Mouse (Mus musculus): Measurements from ENCODE around the gene Frmd4b. TPM values are rescaled to one million over a fixed set of nuclear protein-coding genes. Genes with fewer than 3 reads are reported as not detected.

The Frmd4b gene
- total RNA-seq, 2 experiments from 2014 or later, result 25.1 to 31.3 TPM

- no peak for DNase-seq (ENCODE audit: low spot score in 2 of 2)
These were observed 138.1 kb downstream of the Frmd4b start for GRCm38 (mm10) chr6:97478981-97479860.

GRCm38 (mm10) chr6:97473672-97474071 lies 143.7 kb downstream of the Frmd4b start:
- no peak for DNase-seq (ENCODE audit: low spot score in 2 of 2)

- DNase-seq (ENCODE audit: low spot score in 2 of 2), result no peak
These were observed 144.3 kb downstream of the Frmd4b start for GRCm38 (mm10) chr6:97472873-97473550.

GRCm38 (mm10) chr6:97463898-97464524 lies 153.3 kb downstream of the Frmd4b start:
- peak in 1 of 2 experiments; percentile 23 for DNase-seq (ENCODE audit: low spot score in 2 of 2)

DNA sequence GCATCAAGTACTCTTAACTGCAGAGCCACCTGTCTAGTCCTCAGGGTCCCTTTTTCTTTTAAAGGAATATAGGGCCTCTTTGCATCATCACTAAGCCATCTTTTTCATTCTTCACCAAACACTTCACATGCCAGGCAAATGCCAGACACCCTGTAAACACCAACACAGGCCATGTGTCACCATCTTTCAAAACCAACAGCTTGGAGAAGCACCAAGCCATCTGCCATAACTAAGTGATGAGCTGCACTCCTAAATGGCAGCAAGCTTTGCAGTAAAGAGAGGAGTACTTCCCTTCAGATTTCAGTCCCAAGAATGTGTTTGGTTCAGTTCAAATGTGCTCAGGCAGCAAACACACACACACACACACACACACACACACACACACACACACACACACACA lies 154.9 kb downstream of the Frmd4b start:
- DNase-seq (ENCODE audit: low spot score in 2 of 2), result no peak

DNA sequence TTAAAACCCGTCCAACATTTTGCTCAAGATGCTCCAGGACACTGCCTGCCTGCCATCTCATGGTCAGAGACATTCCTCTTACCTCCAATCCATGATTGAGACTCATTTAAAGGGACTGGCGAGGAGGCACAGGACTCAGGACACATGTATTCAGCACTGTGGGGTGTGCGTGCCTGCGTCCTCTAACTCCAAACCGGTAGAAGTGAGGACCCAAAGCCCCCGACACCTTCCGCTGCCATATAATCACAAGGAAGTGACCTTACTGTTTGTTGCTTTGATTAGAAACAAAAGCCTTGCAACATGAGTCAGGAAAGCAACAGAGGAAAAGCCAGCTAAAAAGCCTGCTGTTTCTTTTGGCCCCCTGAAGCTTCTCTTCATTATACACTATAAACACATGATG lies 158.2 kb downstream of the Frmd4b start:
- no peak for DNase-seq (ENCODE audit: low spot score in 2 of 2)

DNA sequence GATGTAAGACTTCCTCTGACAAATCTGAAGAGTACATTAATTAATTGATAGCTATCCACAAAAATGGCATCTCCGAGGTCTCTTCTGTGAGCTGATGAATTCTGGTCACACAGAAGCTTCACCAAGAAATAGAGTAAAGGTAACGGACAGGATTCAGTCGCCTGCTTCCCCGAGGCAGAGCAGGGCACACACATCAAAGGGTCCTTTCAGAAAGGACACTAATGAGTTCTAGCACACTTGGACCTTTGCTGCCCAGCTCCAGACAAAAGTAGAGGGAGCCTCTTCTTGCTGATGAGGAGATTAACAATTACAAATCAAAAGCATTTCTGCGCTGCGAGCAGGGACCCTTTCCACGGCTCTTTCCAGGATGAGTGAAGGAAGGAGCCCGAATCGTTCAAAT lies 159.0 kb downstream of the Frmd4b start:
- DNase-seq (ENCODE audit: low spot score in 2 of 2), result no peak

GRCm38 (mm10) chr6:97457954-97458353 lies 159.4 kb downstream of the Frmd4b start:
- no peak for DNase-seq (ENCODE audit: low spot score in 2 of 2)

DNA sequence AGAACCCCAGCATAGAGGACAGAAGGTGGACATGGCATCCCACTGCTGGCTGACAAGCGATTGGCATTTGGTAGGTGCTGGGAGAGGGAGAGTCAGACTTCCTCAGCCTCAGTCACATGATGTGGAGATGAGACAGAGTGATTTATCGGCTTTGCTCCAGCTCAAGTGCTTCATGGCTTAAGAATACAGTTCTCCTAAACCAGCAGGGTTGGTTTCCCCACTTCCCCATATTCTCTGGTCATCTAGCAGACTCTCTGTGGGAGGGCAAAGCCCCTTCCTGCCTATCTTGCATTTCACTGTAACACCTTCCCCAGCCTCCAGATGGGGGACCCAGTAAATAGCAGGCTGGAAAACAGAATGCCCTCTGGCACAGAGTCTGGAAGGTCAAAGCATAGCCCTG lies 160.1 kb downstream of the Frmd4b start:
- no peak for DNase-seq (ENCODE audit: low spot score in 2 of 2)

DNA sequence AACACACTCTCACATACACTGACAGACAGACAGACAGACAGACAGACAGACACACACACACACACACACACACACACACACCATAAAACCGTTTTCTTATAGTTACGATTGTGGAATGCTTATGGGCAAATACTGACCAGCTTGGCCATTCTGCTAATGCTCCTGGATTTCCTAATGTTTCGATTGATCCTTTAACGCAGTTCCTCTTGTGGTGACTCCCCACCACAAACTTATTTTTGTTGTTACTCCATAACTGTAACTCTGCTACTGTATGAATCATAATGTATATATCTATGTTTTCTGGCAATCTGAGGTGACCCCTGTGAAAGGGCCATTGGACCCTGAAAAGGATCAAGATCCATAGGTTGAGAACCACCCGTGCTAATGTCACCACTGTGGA lies 165.1 kb downstream of the Frmd4b start:
- no peak for DNase-seq (ENCODE audit: low spot score in 2 of 2)

DNA sequence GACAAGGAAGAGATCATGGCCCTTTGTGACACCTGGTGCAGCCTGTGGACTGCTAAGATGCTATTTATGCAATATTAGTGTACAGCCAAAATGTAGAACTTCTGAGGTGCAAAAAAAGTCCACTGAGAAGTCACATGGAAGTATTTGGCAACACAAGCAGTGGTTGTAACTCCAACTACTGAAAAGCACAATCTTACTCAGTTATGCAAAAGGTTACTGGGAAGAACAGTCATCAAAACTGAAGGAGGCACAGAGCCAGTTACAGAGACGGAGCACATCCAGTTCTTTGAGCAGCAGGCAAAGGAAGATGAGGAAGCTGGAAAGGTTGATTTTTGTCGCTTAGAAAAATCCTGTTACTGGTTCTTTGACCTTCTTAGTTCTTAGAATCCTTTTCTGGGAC lies 167.5 kb downstream of the Frmd4b start:
- DNase-seq (ENCODE audit: low spot score in 2 of 2), result no peak

GRCm38 (mm10) chr6:97447020-97447419 lies 170.3 kb downstream of the Frmd4b start:
- DNase-seq (ENCODE audit: low spot score in 2 of 2), result no peak

DNA sequence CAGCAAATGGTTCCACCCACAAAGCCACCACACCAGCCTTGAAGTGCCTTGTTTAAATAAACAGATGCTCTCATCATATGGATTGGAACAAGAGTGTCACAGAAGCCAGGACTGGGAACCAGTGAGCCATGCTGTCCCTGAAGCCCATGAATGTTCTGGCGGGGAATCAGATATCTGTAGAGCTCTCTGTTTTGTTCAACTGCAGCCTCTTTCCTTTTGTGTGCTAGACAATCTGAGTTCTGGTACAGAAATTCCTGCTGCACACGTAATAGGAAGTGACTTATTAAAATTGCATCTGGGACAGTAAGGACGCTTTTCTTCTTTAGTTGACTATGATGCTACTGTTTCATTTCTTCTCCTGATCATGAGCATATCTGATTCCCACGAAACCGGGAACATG lies 173.2 kb downstream of the Frmd4b start:
- DNase-seq (ENCODE audit: low spot score in 2 of 2), result no peak

DNA sequence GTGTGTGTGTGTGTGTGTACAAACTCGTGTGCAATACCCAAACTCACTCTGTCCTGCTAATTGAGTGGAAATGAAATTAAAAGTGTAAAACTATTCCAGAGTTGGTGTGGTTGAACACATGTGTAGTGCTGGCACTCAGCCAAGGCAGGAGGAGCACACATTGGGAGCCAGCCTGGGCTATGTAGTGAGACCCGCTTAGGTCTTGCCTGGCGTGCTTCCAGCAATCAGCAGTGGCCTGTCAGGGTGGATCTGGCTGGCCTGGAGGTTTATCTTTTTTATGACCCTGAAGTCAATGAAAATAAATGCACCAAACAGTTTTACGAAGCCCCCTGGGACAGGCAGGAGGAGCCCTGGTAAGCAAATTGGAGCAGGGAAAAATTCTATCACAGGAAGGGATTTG lies 173.8 kb downstream of the Frmd4b start:
- peak in 1 of 2 experiments; percentile 43 for DNase-seq (ENCODE audit: low spot score in 2 of 2)

GRCm38 (mm10) chr6:97441357-97441756 lies 176.0 kb downstream of the Frmd4b start:
- DNase-seq (ENCODE audit: low spot score in 2 of 2), result peak in 1 of 2 experiments; percentile 52

GRCm38 (mm10) chr6:97438918-97439645 lies 178.3 kb downstream of the Frmd4b start:
- DNase-seq (ENCODE audit: low spot score in 2 of 2), result no peak

GRCm38 (mm10) chr6:97434753-97435152 lies 182.6 kb downstream of the Frmd4b start:
- no peak for DNase-seq (ENCODE audit: low spot score in 2 of 2)

GRCm38 (mm10) chr6:97431309-97432004 lies 185.9 kb downstream of the Frmd4b start:
- no peak for DNase-seq (ENCODE audit: low spot score in 2 of 2)

GRCm38 (mm10) chr6:97430519-97430918 lies 186.8 kb downstream of the Frmd4b start:
- no peak for DNase-seq (ENCODE audit: low spot score in 2 of 2)

DNA sequence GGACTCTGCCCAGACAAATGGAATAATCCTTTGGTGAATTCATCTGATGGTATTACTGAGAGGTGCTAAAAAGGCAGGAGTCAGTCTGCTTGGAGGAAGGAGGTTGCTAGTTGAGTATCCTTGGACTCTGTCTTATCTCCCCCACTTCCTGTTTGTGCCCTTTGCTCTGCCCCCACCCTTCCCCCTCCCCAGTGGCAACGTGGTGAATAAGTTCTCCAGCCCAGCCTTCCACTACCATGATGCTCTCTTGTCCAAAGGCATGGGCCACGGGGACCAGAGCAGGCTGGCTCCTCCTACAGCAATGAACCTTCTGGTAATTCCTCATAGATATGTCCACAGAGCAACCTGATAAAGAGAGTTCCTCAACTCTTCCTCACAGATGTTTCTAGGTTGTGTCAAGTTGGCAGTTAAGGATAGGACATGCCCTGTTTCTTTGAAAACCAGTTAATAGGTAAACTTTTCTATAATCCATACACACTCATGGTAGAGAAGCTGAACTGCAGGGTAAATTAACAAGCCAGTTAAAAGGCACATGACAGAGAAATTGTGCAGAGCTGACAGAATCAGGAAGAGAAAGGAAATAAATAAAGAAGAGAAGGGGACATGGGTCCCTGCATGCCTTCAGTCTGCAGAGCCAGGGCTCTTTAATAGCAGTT lies 187.5 kb downstream of the Frmd4b start:
- DNase-seq (ENCODE audit: low spot score in 2 of 2), result no peak

Data from gastrocnemius, postnatal 4 days (tissue).